Mouse (Mus musculus) small intestine, adult 2 months (tissue): ENCODE data around the gene Rxfp2.

Experiments used
- CTCF ChIP-seq: fragments of 200-500 bp; IDR thresholded peaks from 2 replicates; pipeline ENCODE4 v1.5.1; 2012; ENCODE audit warnings: low read depth, mild to moderate bottlenecking, control low read depth, inconsistent platforms, low read length, moderate library complexity, mixed read lengths; ENCODE audit not compliant: insufficient replicate concordance, insufficient read length; ENCODE audit errors: extremely low read depth
- POLR2A ChIP-seq: fragments of 200-500 bp; IDR thresholded peaks from 2 replicates; pipeline ENCODE4 v1.6.1; 2012; ENCODE audit warnings: low read depth, mild to moderate bottlenecking, control low read depth, inconsistent platforms, low read length, moderate library complexity

DNA sequence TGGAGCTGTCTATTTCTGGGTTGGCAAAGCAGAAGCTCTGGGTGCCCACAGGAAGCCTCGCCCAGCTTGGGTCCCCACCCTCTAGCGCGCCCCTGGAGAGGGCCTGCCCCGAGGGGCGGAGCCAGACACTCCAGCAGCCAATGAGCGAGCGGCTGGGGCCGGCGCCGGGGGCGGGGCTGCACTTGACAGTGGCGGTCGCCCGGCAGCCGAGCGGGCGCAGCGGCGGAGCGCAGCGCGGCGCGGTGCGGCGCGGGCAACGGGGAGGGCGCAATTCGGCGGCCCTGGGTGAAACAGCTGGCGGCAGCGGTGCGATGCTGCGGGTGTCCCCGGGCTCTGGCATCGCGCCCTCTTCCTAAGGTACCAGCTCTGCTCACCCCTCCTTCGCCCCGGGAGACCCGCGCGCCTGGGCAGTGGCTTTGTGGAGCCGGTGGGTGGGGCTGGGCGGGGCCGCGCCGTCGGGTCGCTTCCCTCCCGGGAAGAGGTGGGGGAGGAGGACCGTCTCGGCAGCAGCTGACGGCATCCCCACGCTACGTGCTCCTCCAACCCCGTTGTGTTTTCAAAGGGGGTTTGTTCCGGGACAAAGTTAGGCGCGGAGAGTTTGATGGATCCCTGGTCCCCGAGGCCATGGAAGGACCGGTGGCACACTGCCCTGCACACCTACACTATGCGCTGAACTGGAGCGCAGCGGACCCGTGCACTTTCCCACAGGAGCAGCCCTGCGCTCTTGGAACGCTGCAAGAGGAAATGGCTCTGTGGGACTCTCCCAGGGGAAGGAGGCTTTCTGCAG is 100.2 kb downstream of the Rxfp2 start, which contains the start of gene Fry:
- TF ChIP-seq CTCF (no peak), POLR2A (no peak)
